Mouse (Mus musculus) stomach, postnatal 0 days (tissue): Measurements from ENCODE around the gene Syn2.

Experiments
- CTCF ChIP-seq: IDR thresholded peaks from 2 replicates; pipeline ENCODE4 v1.5.1; 2016; ENCODE audit warnings: antibody characterized with exemption, low read depth, mild to moderate bottlenecking, moderate library complexity
- EP300 ChIP-seq: optimal IDR thresholded peaks from 2 replicates; pipeline ENCODE3; 2016; ENCODE audit warnings: antibody characterized with exemption

DNA sequence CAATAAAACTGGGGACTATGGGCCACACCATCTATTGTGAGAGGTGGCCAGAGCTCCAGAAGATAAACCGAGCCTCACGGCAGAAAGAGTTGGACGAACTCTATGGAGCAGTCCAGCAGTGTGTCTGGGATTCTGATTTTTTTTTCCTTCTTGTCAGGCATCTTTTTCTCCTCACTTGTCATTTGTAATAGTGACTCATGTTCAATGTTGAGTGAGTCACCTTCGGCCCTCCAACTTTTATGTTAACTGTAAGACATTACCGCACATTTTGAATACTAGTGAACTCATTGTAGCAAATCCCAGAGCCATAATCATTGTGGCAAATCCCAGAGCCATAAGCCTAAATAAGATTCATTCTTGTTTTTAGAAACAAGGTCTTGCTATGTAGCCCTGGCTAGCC, 188.3 kb downstream of the Syn2 start:
- no peak for TF ChIP-seq CTCF
- no peak for TF ChIP-seq EP300
